Mouse (Mus musculus) brain, embryonic 14.5 days (tissue): ENCODE data around the gene Atp8b4. TPM values are rescaled to one million over a fixed set of nuclear protein-coding genes. Genes with fewer than 3 reads are reported as not detected.
A peak's percentile ranks its signal among the peaks of the same experiment; 100 is the strongest.

Source experiments
- DNase-seq: peaks from one replicate; pipeline ENCODE4 v3.0.0-alpha.2; 2011; ENCODE audit warnings: low read depth
- CTCF ChIP-seq: fragments of 200-500 bp; IDR thresholded peaks from 2 replicates; pipeline ENCODE4 v1.5.1; 2012; ENCODE audit warnings: inconsistent platforms, mild to moderate bottlenecking, moderate library complexity, borderline replicate concordance; ENCODE audit not compliant: insufficient read depth, insufficient read length; ENCODE audit errors: extremely low read depth
- POLR2A ChIP-seq: fragments of 200-500 bp; IDR thresholded peaks from 2 replicates; pipeline ENCODE4 v1.6.1; 2012; ENCODE audit warnings: mild to moderate bottlenecking, inconsistent platforms, borderline replicate concordance; ENCODE audit not compliant: poor library complexity, insufficient read depth, insufficient read length, severe bottlenecking; ENCODE audit errors: extremely low read depth
- polyA plus RNA-seq: library from polyadenylated mRNA; depleted of rRNA; stranded (reverse); fragments of >200 nt; gene quantifications from 2 replicates; pipeline ENCODE4 v1.2.3, GENCODE M21; 2012

Gene Atp8b4
- polyA plus RNA-seq, 1 experiment, result 0.08 TPM

GRCm38 (mm10) chr2:126369815-126370214 lies 130.7 kb downstream of the Atp8b4 start:
- TF ChIP-seq POLR2A, result no peak
- no peak for DNase-seq

GRCm38 (mm10) chr2:126363745-126364725 lies 136.4 kb downstream of the Atp8b4 start:
- no peak for DNase-seq
- TF ChIP-seq CTCF (no peak), POLR2A (no peak)

GRCm38 (mm10) chr2:126363050-126363744 lies 137.3 kb downstream of the Atp8b4 start:
- DNase-seq, result peak; percentile 86
- TF ChIP-seq POLR2A, result no peak
- TF ChIP-seq CTCF, result peak; percentile 96

GRCm38 (mm10) chr2:126361131-126361810 lies 139.2 kb downstream of the Atp8b4 start:
- TF ChIP-seq CTCF (no peak), POLR2A (no peak)
- DNase-seq, result peak; percentile 15

- TF ChIP-seq CTCF (no peak), POLR2A (no peak)
Measured at GRCm38 (mm10) chr2:126360688-126361087, 139.8 kb downstream of the Atp8b4 start.

GRCm38 (mm10) chr2:126359965-126360364 lies 140.5 kb downstream of the Atp8b4 start:
- no peak for DNase-seq
- no peak for TF ChIP-seq POLR2A
- no peak for TF ChIP-seq CTCF

More at GRCm38 (mm10) chr2:126360688-126361087, 139.8 kb downstream of the Atp8b4 start:
- peak; percentile 15 for DNase-seq

- TF ChIP-seq CTCF, result no peak
- no peak for TF ChIP-seq POLR2A
- no peak for DNase-seq
Measured at GRCm38 (mm10) chr2:126359278-126359677, 141.2 kb downstream of the Atp8b4 start.

GRCm38 (mm10) chr2:126358741-126359140 lies 141.7 kb downstream of the Atp8b4 start:
- no peak for DNase-seq
- TF ChIP-seq POLR2A (no peak), CTCF (no peak)

GRCm38 (mm10) chr2:126355259-126355658 lies 145.2 kb downstream of the Atp8b4 start:
- DNase-seq, result no peak
- no peak for TF ChIP-seq POLR2A
- TF ChIP-seq CTCF, result no peak

GRCm38 (mm10) chr2:126351811-126352210 lies 148.7 kb downstream of the Atp8b4 start:
- TF ChIP-seq CTCF (no peak), POLR2A (no peak)
- DNase-seq, result no peak

GRCm38 (mm10) chr2:126343026-126343593 lies 157.4 kb downstream of the Atp8b4 start:
- no peak for TF ChIP-seq CTCF
- no peak for TF ChIP-seq POLR2A

More at GRCm38 (mm10) chr2:126343026-126343593, 157.4 kb downstream of the Atp8b4 start:
- no peak for DNase-seq
